Mouse (Mus musculus): ENCODE results near the gene Pakap.
A peak's percentile ranks its signal among the peaks of the same experiment; 100 is the strongest.

Pakap gene

DNA sequence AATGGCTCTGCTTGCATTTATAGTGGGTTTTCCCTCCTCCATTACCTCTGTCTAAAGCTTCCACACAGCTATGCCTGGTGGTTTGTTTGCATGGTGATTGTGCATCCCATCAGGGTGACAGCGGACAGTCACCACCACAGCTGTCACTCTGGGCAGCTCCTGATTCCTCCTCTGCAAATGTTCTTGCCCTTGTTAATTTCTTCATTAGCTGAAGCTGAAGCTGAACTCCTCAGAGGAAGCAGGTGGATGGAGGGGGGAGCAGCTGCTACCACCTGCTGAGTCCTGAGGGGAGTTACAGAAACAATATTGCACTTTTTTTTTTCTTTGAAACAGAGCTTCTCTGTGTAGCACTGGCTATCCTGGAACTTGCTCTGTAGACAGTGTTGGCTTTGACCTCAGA is 244.1 kb downstream of the Pakap start:
- no peak for DNase-seq

DNA sequence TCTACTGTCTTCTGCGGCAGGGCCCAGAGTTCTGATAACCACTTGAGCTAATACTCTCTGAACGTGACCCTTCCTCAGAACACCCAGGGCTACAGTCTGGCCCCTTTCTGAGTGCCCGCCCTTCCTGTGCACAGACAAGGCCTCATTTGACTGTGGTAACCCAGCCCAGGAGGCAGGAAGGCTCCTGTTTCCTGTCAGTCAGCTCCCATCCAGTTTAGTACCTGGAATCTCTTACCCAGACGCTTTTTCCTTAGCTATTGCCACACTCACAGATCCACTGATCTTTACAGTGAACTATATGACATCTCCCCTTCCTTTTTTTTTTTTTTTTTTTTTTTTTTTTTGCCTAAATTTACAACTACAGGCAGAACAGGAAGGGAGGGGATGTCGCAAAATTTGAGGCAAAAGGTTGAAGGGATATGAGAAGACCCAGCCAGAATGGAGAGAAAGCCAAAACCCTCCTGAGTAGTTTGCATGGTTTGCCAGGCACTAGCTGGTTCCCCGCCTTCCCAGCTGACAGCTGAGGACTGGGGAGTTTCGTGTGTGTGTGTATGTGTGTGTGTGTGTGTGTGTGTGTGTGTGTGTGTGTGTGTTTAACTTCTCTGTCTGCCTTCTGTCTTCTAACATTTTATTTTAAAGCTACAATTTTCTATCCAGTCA is 245.1 kb downstream of the Pakap start:
- no peak for DNase-seq

DNA sequence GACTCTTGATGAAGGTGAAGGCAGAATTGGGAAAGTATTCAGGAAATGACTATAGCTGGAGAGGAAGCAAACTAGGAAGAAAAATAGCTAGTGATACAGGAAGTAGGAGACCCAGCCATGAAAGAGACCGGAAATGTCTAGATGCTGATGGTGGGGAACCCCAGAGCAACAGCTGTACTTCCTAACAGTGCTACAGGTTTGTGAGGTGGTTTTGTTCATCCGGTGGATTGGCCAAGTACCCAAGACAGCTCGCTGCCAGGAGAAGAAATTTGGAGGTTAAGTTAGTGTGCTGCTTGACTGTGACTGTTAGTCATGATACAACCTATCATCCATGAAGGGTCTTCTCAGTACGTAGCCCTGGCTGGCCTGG is 245.6 kb downstream of the Pakap start:
- no peak for DNase-seq

DNA sequence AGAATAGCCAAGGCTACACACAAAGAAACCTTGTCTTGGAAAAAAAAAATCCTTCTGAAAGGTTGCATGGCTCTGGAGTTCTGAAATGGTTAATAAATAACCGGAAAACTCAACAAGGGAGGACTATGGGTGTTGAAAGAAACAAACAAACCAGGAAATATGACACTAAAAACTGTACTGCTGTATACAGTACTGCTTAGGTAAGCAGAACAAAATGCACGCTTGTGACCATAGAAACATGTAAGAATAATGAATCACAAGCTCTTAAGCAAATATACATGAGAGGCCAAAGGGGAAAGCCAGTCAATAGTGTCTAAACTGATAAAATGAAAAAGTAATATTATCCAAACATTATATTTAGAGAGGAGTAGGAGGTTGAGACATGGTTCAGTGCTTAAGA is 247.4 kb downstream of the Pakap start:
- DNase-seq, result no peak

DNA sequence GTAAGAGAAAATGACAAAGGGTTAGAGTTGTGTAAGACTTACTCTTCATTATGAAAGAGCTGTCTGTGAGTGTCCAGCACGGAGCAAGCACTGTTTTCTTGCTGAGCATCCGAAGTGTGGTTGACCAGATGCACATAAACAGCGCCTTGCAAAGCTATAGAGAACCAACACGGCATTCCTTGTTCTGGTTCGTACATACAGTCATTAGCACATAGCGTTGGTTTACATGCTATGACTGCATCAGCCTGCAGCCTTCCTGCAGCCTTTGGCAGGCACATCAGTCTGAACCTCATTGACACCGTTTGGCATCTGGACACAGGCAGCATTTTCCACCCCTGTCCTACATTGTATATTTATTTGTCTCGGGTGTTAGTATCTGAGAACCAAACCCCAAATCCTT is 248.2 kb downstream of the Pakap start:
- DNase-seq, result no peak

DNA sequence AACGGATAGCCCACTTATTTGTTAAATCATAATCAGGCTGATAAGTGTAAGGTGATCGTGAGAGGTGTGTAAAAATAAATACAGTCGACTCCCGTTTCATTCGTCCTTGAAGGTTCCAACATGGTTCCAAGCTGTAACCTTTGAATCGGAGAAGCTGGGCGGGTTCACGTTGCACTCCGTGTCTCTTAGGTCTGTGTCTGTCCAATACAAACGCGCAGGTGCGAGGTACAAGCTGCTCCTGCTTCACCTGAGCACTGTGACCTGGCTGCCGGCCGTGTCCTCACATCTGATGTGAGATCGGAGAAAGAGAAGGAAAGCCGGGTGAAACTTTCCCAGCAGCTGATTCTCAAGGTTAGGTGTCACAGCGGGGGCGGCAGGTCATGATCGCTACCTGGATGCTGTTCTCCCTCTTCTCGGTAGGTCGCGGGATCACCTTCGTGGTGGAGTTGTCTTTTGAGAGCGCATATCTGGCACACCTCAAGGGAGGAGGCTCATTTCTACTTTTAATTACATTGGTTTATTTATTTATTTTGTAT is 252.9 kb downstream of the Pakap start:
- DNase-seq, result no peak

DNA sequence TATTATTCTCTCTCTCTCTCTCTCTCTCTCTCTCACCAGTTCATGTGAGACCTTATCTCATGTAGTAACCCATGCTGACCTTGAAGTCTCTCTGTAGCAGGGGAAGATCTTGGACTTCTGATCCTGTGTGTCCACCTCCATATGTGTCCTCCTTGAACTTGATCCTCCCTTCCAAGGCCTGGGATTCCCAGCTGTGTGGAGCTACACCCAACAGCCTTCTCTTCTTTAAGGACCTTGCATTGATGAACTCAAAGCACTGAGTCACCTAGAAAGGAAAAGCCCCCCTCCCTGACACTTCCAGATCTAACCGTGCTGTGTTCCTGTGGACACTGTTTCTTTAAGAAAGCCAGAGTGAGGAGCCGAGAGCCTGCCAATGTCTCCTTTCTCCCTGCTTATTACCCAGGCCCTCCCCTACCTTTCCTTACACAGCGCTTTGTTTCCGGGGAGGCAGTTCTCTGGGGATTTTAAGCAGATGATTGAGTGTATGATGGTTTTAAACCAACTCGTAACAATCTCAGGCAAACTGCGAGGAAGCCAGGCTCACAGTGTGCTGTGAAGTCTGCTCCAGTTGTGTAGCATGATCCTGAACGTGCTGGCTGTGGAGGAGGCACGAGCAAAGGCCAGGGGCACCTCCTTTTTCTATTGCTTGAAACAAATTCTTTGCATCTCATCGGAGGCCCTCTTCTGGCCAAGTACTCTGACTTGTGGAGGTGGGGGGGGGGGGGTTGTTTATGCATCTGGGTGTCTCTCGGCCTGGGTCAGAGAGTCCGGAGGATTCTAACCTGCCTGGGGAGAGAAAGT is 253.8 kb downstream of the Pakap start:
- no peak for DNase-seq

DNA sequence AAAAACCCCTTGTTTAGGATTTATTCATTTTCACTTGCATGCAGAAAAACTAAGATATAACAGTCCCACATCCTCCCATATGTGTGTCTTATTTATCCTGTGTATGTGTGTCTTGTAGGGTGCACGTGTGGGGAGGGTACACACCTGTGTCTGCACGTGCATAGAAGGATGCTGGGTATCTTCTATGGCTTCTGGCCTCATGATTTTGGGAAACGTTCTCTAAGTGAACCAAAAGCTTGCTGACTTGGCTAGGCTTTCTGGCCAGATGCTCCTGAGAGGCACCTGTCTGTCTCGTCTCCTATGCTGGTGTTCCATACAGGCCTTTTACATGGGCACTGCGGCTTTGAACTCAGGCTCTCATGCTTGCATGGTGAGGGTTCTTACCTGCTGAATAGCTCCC is 254.7 kb downstream of the Pakap start:
- DNase-seq, result no peak

DNA sequence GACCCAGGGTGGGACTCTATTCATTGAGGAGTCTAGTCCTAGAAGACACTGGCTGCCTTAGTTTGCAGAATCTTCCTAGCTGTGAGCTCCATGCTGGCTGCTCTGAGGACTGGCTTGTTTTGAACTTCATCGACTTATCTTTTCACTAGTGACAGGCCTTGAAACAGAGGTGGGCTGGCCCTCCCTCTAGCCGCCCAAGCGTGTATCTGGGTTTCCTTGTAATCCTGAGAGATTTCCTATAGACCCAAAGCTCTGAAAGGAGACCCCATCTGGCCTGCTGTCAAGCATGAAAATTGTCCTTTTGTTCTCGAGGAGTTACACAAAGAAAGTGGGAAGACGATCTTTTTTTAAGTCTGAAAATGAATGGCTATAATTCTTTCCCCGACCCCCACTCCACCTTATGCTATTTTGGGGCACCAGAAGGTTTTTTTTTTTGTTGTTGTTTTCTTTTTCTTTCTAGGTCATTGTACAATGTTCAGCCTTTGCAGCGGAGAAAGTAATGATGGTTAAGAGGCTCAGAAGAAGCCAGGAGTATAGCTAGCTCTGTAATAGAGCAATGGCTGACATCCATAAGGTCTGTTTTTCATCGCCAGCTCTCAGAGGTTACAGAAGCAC is 256.8 kb downstream of the Pakap start:
- DNase-seq, result no peak

DNA sequence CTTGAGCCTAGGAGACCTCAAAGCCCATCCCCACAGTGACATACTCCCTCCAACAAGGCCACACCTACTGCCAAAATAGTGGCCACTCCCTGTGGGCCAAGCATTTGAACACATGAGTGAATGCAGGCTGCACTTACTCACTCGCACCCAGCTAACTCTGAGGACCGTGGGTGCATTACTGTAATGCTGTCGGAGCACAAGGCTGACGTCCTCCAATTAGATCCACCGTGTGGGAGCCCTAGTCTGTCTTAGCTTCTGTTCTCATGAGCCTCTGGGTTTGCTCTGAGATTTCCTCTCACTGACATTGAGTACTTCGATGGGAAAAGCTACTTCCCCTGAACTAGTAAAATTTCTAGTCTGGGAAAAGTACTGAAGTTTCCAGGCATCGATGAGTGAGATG is 258.3 kb downstream of the Pakap start:
- DNase-seq, result no peak

DNA sequence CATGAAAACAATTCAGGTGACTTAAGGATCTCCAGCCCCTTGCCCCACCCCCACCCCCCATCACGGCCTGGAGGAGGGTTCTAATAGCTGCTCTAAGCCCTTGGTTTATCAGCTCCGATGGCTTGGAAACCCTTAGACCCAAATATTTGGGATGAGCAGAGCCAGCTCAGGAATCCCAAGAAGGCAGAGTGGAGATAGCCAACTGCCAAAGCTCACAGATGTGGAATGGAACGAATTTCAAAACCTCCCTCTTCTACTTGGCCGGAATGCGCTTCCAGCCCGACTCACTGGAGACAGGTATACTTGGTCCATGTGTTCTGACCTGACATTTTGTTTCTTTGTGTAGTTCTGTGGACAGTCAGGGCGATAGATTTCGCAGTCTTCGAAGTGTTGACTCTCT is 261.2 kb downstream of the Pakap start:
- no peak for DNase-seq

DNA sequence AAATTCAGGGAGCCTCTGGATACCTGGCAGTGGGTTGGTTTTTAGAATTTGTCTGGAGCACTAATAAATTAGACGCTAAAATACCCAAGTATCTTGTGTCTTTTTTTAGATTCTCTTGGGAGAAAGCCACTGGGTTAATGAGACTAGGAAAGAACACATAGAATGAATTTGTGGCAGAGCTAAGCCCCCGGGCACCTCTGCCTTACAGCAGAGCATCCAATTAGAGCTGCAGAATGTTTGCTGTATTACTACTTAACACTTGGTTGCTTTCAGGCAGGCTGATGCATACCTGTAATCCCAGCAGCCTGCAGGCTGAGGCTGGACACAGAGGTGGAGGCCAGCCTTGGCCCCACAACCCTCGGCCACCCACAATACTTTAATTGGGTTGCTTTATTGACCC is 261.8 kb downstream of the Pakap start:
- no peak for DNase-seq

DNA sequence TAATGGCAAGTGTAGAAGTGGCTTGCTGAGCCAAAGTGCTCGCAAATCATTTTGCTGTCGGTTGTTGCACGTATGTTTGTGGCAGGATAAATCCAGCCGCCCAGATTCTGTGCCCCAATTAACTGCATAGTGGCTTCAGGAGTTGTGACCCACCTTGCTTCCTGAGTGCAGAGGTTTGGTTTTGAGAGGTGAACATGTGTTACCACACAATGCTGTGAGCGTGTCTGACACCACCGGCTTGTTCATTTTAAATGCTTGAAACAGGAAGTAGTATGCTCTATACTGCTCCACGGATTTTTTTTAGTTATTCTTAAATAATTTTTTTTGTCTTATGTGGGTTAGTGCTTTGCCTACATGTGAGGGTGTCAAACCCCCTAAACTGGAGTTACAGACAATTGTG is 264.3 kb downstream of the Pakap start:
- DNase-seq, result no peak

DNA sequence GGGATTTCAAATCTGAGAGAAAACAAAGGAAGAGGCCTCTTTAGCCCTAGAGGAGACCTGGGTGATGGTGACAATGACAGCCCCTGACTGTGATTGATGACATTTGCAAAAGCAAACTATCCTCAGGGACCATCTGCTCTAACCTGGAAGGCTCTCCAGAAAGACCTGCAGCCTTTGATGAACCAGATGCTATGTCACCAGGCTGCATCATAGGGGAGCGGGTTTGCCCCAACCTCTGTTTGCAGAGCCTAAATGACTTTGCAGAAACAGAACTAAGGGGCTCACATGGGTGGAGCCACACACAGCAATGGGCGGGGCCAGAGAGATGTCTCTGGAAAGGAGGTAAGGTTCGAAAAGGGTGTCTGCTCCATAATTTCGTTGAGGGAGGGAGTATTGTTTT is 265.1 kb downstream of the Pakap start:
- no peak for DNase-seq

DNA sequence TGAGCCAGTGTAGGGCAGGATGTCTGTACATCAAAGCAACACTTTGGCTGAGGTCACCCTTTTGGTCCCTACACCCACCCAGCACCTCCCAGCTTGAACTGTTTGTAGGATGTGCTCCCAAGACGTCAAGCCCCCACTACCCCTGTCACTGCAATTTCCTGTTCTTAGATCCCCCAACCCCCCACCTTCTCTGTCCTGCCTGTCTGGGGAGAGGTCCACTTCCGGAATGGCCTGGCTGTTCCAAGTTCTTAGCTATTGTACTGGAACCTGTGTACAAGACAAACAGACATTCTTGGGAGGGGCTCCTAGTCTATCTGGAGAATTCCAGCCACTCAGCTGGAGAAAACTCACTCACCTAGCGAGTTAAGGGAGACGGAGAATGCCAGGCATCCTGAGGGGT is 266.2 kb downstream of the Pakap start:
- DNase-seq, result no peak

DNA sequence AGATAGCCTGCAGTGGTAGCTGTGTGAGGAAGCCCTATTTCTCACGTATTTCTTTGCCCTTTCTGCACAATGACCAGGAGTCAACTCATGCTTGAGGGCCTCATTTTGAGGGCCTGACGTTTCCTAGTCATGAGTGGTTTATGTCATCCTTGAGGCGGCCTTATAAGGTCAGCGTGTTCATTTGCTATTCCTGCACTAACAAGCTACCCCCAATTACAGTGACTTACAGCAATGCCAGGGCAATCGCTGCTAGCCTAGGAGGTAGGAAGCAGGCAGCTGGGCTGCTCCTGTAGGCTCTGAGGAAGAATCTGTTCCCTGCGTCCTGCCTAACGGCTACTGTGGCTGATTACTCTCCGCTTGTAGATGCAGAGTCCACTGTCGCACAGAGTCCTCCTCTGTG is 269.1 kb downstream of the Pakap start:
- no peak for DNase-seq

DNA sequence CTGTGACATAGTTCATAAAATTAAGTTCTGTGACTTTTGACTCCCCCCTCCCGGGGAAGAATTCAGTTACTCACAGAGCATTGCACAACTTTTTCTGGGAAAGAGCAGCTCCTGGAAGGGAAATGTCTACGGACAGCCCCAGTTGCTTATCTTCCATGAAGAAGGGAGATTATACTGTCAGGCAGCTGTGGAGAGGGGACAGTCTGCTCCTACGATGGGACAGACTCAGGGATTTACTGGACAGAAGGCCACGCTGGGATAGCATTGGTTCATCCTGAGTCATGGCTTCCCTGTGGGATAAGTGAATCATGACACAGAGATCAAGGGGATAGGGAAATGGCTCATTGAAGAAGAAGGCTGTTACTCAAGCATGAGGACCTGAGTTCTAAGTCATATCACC is 271.4 kb downstream of the Pakap start:
- DNase-seq, result no peak

DNA sequence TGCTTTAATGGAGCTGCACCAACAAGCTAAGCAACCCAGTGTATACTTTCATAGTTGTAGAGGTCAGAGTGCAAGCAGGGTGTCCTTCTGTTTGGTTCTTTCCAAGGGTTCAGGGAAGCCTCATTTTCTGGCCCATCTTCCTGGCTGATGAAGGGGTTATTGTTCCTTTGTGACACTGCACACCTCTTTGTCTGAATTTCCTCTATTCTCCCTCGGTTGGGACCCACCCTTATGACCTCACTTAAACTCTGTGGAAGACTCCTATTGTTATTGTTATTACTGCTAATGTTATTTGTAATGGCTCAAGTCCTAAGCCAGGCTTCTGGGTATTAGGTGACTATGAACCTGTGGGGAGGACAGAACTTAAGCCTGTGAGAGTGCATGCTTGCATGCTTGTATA is 273.9 kb downstream of the Pakap start:
- no peak for DNase-seq

DNA sequence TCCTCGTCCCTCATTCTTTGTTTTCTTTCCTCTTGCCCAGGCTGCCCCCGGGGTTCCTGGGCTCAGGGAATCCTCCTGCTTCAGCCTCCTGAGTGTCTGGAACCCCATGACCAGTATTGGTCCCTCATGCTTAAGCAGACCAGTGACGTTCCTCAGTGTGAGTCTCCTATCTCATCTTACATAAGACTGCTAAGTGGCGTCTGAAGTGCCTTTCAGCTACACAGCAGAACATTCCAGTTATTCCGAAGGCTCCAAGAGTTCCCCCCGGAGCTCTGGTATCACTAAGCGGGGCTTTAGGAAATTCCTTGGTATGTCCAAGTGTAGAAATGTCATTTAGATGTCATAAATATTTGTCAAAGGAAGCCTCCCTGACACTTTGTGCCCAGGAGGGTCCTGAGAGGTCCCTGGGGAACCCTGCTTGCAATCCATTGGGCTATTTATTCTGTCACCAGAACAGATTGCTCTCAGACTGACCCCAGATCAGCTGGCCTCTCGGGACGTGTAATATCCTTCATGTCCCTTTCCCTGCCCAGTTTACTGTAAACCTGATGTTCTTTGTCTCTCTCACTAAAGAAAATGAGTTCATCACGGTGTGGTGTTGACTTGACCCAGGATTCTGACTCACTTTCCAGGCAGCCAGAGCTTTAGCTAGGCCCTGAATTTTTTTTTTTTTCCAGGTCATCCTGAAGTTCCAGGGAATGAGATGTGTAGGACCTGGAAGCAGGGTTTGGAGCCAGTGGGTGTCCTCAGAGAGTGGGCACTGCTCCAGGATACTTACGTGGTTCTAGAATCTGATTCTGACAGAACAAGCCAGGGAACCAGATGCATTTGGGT is 274.7 kb downstream of the Pakap start:
- DNase-seq, result no peak

DNA sequence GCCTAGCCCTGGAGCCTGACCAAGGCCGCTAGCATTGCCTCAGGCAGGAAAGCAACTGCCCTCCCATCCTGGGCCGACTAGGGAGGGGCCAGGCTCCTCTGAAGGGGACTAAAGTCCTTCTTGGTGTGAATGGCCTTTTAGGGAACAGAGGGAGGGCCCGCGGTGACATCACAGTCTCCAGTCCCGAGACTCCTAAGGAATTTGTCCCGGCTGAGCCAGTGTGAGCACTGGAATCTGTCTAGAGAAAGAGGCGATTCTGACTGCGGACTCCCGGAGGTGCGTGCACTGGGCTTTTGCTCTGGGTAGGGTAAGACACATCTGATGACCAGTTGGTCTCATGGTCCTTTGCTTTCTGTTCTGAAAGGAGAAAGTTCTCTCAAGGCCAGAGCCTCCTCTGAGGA is 277.1 kb downstream of the Pakap start:
- DNase-seq, result peak; percentile 18

DNA sequence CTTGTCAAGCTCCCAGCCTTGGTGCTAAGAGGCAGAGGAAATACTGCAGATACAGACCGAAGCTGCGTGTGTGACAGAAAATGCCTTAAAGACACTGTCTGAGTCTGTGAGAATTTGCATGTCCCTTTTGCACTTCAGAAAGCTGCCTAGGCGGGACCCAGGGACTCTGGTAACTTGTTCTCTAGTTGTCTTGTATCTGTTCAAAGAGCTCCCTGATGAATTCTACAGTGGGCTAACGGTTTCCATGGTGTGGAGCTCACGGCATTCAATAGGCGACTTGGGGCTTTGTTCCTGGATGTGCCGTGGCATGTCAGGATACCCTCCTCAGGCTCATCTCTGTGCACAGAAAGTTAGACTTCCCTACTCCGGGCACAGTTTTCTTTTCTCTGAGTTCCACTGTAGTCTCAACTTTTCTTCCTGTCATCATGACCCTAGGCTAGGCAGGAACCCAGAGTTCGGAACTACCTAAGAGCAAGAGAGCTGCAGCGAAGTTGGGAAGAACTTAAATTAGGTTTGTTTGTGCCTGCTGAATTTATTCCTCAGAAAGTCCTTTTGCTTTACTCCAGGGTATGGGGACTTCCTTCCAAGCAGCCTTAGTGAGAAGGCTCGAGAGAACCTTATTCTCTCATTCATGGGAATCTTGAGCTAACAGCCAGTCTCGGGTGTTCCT is 277.7 kb downstream of the Pakap start:
- DNase-seq, result no peak

DNA sequence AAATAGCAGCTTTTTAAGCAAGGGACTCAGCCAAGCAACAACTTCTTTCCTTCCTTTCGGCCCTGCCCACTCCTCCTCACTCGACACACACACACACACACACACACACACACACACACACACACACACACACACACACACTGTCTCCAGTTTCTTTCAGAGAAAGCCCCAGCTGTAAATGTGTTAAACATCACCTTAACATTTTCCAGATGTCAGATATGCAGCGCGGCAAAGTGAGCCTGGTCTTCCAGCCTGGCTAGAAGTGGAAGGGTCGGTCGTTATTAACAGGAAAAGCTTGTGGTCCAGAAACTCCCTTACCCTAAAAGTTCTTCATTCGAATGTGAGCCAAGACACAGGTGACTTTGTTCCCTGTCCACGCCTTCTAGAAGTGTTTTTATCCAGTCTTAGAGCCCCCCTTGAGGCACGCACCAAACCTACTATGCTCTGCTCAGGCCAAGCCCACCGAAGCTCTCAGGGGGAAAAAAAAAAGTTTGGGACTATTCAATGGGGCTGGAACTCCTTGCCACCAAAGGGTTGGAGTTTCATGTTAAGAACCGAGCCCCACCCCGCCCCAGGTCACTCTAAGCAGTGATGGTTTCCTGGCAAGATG is 278.5 kb downstream of the Pakap start:
- no peak for DNase-seq
